Mouse (Mus musculus) heart, embryonic 16.5 days (tissue): Measurements from ENCODE around the gene Hebp1. TPM values are rescaled to one million over a fixed set of nuclear protein-coding genes. Genes with fewer than 3 reads are reported as not detected.

Source experiments
- ATAC-seq: fragments of 200-750 bp; cut with Nextera tagmentation; replicated peaks from 2 replicates; pipeline ENCODE4 v1.8.0; 2017; ENCODE audit warnings: moderate number of reproducible peaks; ENCODE audit not compliant: insufficient read depth, low FRiP score; ENCODE audit errors: extremely low read depth
- H3K27ac ChIP-seq: fragments of 300-500 bp; sonication (generic); 2 replicates; pipeline ENCODE4 v1.5.1; 2014; ENCODE audit warnings: mild to moderate bottlenecking, low read length, control low read depth, moderate library complexity
- H3K27me3 ChIP-seq: fragments of 300-500 bp; sonication (generic); 2 replicates; pipeline ENCODE4 v1.6.1; 2014; ENCODE audit warnings: low read length, mixed read lengths; ENCODE audit not compliant: control insufficient read depth, insufficient read depth
- H3K36me3 ChIP-seq: fragments of 300-500 bp; sonication (generic); 2 replicates; pipeline ENCODE4 v1.6.1; 2014; ENCODE audit not compliant: control insufficient read depth, insufficient read depth
- H3K4me1 ChIP-seq: fragments of 300-500 bp; sonication (generic); 2 replicates; pipeline ENCODE4 v1.6.1; 2014; ENCODE audit warnings: low read length, mixed read lengths; ENCODE audit not compliant: control insufficient read depth, insufficient read depth
- H3K4me2 ChIP-seq: fragments of 300-500 bp; sonication (generic); 2 replicates; pipeline ENCODE4 v1.6.1; 2014; ENCODE audit warnings: low read depth, mild to moderate bottlenecking, control low read depth, low read length
- H3K4me3 ChIP-seq: fragments of 300-500 bp; sonication (generic); 2 replicates; pipeline ENCODE4 v1.5.1; 2014; ENCODE audit warnings: mild to moderate bottlenecking, control low read depth, low read length
- H3K9ac ChIP-seq: fragments of 300-500 bp; sonication (generic); 2 replicates; pipeline ENCODE4 v1.6.1; 2014; ENCODE audit warnings: low read length, control low read depth
- H3K9me3 ChIP-seq: fragments of 300-500 bp; sonication (generic); replicated peaks from 2 replicates; pipeline ENCODE4 v1.6.1; 2016; ENCODE audit warnings: low read length; ENCODE audit not compliant: control insufficient read depth
- WGBS: fragments of 180-500 bp; shearing (Covaris S2); extraction: QIAGEN DNeasy Blood & Tissue Kit; methylation state at CpG from one replicate; pipeline ENCODE4 v1.1.7; 2014; 5-methylcytosine and 5-hydroxymethylcytosine counted together
- polyA plus RNA-seq: library from polyadenylated mRNA; unstranded; fragments of >200 nt; fragmentation: Nextera tagmentation; extraction: Ambion mirVana; gene quantifications from 2 replicates; pipeline ENCODE4 v1.2.1, GENCODE M21; 2015

The Hebp1 gene
- polyA plus RNA-seq, 1 experiment from 2014 or later = 15.1 TPM

DNA sequence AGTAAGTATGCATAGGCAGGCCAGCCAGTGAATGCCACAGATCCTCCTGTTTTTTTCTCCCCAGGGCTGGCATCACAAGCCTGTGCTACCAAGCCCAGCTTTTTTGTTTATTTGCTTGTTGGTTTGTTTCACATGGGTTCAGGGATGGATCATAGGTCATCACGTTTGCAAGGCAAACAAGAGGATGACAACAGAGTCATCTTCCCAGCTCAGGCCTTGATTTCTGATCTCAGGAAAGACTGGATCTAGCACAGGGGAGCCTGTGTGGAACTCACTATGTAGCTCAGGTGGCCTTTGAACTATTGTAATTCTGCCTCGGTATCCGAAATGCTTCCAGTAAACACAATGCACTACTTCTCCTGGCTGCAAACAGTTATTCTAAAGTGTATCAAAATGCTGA is 35.5 kb downstream of the Hebp1 start:
- Histone ChIP-seq H3K4me2 (no peak overlapping the region), H3K9ac (no peak overlapping the region), H3K4me3 (no peak overlapping the region), H3K4me1 (no peaks in the 10 kb centered on the region), H3K27me3 (no peaks in the 10 kb centered on the region), H3K27ac (no peak overlapping the region), H3K36me3 (no peaks in the 10 kb centered on the region), H3K9me3 (no peaks in the 10 kb centered on the region)
- 87% methylated on average over 3 of the region's 3 CpGs for WGBS
- ATAC-seq = no peak

DNA sequence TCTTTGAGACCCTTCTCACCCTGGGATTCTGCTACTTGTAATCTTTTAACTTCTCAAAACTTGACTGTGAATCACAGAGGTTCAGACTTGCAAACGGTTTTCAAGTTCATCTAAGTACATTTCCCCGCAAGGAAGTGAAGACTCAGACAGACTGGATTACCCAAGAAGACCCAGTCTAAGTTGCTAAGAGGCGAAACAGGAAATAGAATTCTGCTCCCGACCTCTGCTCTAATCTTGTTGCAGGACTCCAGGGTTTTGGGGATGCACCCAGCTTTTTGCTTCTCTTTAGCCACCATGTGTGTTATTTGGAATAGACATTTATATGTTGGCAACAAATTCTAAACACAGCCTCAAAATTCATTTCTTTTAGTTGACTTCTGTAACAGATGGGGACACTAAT is 36.5 kb downstream of the Hebp1 start:
- H3K9ac ChIP-seq = no peak overlapping the region
- peaks cover 5% of the 10 kb centered on the region; the same call in 1 of the 2 replicates for H3K4me1 ChIP-seq
- no peaks in the 10 kb centered on the region for H3K36me3 ChIP-seq
- H3K9me3 ChIP-seq = no peaks in the 10 kb centered on the region
- no peak overlapping the region for H3K27ac ChIP-seq
- H3K27me3 ChIP-seq = no peaks in the 10 kb centered on the region
- WGBS = 68% methylated on average over 4 of the region's 4 CpGs
- no peak overlapping the region for H3K4me2 ChIP-seq
- H3K4me3 ChIP-seq = no peak overlapping the region
- no peak for ATAC-seq

DNA sequence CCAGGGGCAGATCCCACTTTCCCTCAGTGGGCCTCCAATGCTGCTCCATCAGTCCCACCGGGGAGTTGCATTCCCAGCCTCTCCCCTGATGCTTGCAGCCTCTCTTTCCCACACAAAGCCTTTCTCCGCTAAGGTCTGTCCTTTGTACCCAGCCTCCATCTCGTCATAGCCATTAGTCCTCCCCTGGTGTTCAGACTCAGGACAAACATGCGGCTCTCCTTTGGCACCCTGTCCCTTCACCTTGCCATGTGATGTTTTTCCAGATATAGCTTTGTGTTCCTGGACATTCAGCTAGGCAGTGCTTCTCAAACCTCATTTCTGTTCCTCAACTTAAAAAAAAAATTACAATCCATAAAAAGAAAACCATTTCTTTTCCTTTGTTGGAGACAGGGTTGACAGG is 39.3 kb downstream of the Hebp1 start:
- WGBS = 71% methylated on average over 4 of the region's 4 CpGs
- Histone ChIP-seq H3K27me3 (no peaks in the 10 kb centered on the region), H3K9ac (no peak overlapping the region), H3K4me2 (no peak overlapping the region), H3K4me1 (peaks cover 5% of the 10 kb centered on the region; the same call in 1 of the 2 replicates), H3K27ac (no peak overlapping the region), H3K9me3 (no peaks in the 10 kb centered on the region), H3K36me3 (no peaks in the 10 kb centered on the region), H3K4me3 (no peak overlapping the region)
- ATAC-seq = no peak

DNA sequence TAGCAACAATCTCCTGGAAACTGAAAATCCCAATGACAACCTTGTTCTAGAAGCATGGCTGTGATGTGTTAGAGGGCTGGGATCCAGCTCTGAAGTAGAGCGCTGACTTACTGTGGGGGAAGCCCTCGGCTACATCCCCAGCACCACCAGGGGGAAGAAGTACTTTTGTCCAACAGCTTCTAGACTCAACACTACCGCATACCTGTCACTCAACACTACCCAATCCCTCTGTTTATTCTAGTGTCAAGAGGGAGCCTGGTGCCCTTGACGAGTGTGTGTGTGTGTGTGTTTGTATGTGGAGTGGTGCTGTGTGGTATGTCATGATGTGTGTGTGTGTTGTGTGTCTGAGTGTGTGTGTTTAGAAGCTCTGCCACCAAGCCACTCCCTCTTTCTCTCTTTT is 40.3 kb downstream of the Hebp1 start:
- Histone ChIP-seq H3K4me3 (no peak overlapping the region), H3K27ac (no peak overlapping the region), H3K36me3 (no peaks in the 10 kb centered on the region), H3K4me1 (peaks cover 5% of the 10 kb centered on the region; the same call in 1 of the 2 replicates), H3K9me3 (no peaks in the 10 kb centered on the region), H3K9ac (no peak overlapping the region), H3K27me3 (no peaks in the 10 kb centered on the region), H3K4me2 (no peak overlapping the region)
- ATAC-seq = no peak
- WGBS = 48% methylated on average over 4 of the region's 4 CpGs

DNA sequence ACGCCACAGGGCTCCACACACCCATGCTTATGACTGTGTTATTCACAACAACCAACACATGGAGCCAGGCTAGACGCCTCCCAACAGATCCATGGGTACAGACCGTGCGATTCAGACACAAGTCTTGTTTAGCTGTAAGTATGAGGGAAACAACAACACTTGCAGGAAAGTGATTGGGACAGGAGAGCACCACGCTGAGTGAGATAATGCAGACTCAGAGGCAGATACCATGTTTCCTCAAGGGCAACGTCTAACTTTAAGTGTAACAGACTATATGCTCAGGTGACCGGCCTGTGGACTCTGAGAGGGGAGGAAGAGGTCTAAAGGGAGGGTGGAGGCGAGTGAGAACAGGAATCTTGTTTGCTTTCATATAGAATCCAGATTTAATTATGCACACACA is 41.2 kb downstream of the Hebp1 start:
- no peak for ATAC-seq
- no peak overlapping the region for H3K9ac ChIP-seq
- WGBS = 46% methylated on average over 8 of the region's 8 CpGs
- H3K36me3 ChIP-seq = no peaks in the 10 kb centered on the region
- no peaks in the 10 kb centered on the region for H3K27me3 ChIP-seq
- H3K4me2 ChIP-seq = no peak overlapping the region
- H3K27ac ChIP-seq = no peak overlapping the region
- no peaks in the 10 kb centered on the region for H3K9me3 ChIP-seq
- H3K4me3 ChIP-seq = no peak overlapping the region
- peaks cover 5% of the 10 kb centered on the region; the same call in 1 of the 2 replicates for H3K4me1 ChIP-seq

DNA sequence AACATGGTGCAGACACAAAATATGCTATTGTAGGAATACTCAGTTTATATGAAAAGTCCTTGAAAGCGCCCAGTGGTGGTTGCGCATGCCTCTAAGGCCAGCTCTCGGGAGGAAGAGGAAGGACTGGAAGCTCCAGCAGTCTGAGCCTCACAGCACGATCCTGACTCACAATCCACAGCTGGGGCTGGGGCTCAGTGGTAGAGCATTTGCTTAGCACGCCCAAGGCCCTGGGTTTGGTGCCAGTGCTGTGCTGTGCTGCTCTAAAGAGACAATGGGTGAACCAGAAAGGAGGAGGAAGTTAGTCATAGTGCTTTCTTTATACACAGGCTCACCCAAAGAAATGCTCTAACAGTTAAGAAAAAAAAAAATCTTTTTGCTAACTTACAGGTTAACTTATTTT is 44.1 kb downstream of the Hebp1 start:
- no peaks in the 10 kb centered on the region for H3K27me3 ChIP-seq
- no peak for ATAC-seq
- H3K4me2 ChIP-seq = no peak overlapping the region
- peaks cover 5% of the 10 kb centered on the region; the same call in 1 of the 2 replicates for H3K4me1 ChIP-seq
- no peaks in the 10 kb centered on the region for H3K9me3 ChIP-seq
- H3K4me3 ChIP-seq = no peak overlapping the region
- H3K9ac ChIP-seq = no peak overlapping the region
- no peak overlapping the region for H3K27ac ChIP-seq
- 74% methylated on average over 5 of the region's 5 CpGs for WGBS
- H3K36me3 ChIP-seq = no peaks in the 10 kb centered on the region

DNA sequence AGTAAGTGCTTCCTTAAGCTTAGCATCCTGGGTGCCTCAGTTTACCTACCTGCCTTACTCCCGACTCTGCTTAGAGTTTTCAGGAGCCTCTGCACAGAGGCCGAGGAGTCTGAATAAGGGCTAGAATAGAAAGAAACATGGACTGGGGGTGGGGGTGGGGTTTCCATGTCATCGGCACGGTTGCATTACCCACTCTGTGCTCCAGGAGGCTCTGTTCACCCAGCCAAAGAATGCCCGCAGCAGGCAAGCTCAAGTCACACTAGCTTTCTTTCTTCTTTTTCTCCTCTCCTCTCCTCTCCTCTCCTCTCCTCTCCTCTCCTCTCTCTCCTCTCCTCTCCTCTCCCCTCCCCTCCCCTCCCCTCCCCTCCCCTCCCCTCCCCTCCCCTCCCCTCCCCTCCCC is 47.5 kb downstream of the Hebp1 start:
- ATAC-seq = no peak
- no peaks in the 10 kb centered on the region for H3K4me1 ChIP-seq
- H3K36me3 ChIP-seq = no peaks in the 10 kb centered on the region
- no peak overlapping the region for H3K4me3 ChIP-seq
- H3K9me3 ChIP-seq = no peaks in the 10 kb centered on the region
- no peak overlapping the region for H3K4me2 ChIP-seq
- WGBS = 21% methylated on average over 5 of the region's 5 CpGs
- no peak overlapping the region for H3K9ac ChIP-seq
- no peaks in the 10 kb centered on the region for H3K27me3 ChIP-seq
- H3K27ac ChIP-seq = no peak overlapping the region

DNA sequence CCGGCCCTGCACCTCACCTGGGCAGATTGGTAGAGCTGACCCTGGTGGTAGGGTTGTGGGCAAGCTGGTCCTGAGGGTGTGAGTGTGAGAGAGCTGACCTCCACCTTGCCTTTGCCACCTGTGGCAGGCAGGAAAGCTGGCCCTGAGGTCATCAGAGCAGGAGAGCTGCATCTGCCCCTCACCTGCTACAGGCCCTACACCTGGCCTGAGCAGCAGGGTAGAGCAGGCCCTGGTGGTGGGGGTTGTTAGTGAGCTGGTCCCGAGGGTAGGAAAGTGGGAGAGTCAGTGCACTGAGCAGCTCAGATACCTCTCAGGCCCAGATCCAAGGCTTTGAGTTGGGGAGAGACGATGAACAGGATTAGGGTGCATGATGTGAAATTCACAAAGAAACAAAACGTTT is 48.1 kb downstream of the Hebp1 start:
- 80% methylated on average over 4 of the region's 4 CpGs for WGBS
- no peaks in the 10 kb centered on the region for H3K9me3 ChIP-seq
- no peak for ATAC-seq

DNA sequence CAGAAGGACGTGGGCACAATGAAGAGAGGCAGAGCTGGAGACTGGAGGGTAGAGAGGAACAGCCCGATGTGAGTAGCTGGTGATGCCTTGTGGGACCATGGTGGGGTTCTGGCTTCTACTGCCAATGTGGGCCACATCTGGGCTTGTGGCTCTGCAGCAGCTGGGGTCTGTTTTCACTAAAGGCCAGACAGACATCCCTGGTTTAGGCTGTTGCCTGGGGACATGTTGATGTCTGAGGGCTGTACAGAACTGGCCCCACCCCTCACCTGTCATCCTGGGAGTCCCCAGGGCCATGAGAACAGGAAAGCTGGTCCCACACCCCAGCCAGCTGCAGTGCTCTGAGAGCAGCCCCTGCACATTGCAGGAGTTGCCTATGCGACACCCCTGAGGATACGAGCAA is 48.6 kb downstream of the Hebp1 start:
- Histone ChIP-seq H3K27me3 (no peaks in the 10 kb centered on the region), H3K4me2 (no peak overlapping the region), H3K4me3 (no peak overlapping the region), H3K9ac (no peak overlapping the region), H3K4me1 (no peaks in the 10 kb centered on the region), H3K36me3 (no peaks in the 10 kb centered on the region), H3K27ac (no peak overlapping the region), H3K9me3 (no peaks in the 10 kb centered on the region)
- 73% methylated on average over 4 of the region's 4 CpGs for WGBS
- ATAC-seq = no peak

More for the DNA sequence above, 48.1 kb downstream of the Hebp1 start:
- Histone ChIP-seq H3K4me3 (no peak overlapping the region), H3K4me1 (no peaks in the 10 kb centered on the region), H3K36me3 (no peaks in the 10 kb centered on the region), H3K4me2 (no peak overlapping the region), H3K27me3 (no peaks in the 10 kb centered on the region), H3K9ac (no peak overlapping the region), H3K27ac (no peak overlapping the region)

DNA sequence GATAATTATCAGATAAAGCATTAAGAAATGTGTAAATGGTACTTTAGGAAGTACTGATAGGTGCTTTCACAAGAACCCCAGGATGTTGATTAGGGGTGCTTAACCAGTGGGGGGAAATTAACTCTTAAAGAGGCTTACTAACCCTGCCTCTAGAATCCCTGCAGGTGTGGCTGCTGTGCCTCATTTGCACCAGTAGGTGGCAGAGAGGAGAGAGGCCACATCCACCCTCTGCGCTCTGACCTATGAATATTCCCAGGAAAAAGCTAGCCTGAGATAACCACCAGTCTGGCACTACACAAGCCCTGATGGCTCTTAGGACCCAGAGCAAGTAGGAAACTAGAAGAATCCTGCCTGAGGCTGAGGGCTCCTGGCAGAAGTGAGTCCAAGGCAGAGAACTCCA is 49.3 kb downstream of the Hebp1 start:
- no peaks in the 10 kb centered on the region for H3K4me1 ChIP-seq
- H3K36me3 ChIP-seq = no peaks in the 10 kb centered on the region
- no peak overlapping the region for H3K4me3 ChIP-seq
- no peaks in the 10 kb centered on the region for H3K9me3 ChIP-seq
- no peak overlapping the region for H3K27ac ChIP-seq
- 37% methylated on average over 1 of the region's 1 CpGs for WGBS
- no peak for ATAC-seq
- H3K9ac ChIP-seq = no peak overlapping the region
- H3K4me2 ChIP-seq = no peak overlapping the region
- H3K27me3 ChIP-seq = no peaks in the 10 kb centered on the region
